In genomic region chr5:104770138-104770537, GRCm38 (mm10) we compare ENCODE assay signal across 6 mouse cellular contexts.
DNase-seq lines count a peak whose midpoint lies in the region; ATAC-seq and TF ChIP-seq lines count a peak whose summit lies in the region.
"Not testable (repeated sequence)": the region's sequence is repeated elsewhere in the genome, so short reads cannot be mapped to it uniquely, and the experiment has no call there.

No protein-coding gene starts in this region.

- not testable (repeated sequence) for TF ChIP-seq POLR2A in testis, adult 2 months (IDR thresholded peaks at IDR 0.05; ENCODE audit: control insufficient read depth, low read depth, low read length)

- peak overlapping the region; percentile 32 for H3K4me3 ChIP-seq in testis, adult 2 months (ENCODE audit: control insufficient read depth, low read depth, low read length)

- not testable (repeated sequence) for H3K36me3 ChIP-seq in testis, adult 2 months (ENCODE audit: control insufficient read depth, insufficient read depth, low read length)

- not testable (repeated sequence) for TF ChIP-seq CTCF in testis, adult 2 months (IDR thresholded peaks at IDR 0.05; ENCODE audit: control insufficient read depth, insufficient read depth, insufficient replicate concordance, low read depth, low read length)

- H3K27ac ChIP-seq in testis, adult 2 months (ENCODE audit: control insufficient read depth, insufficient read depth, low read depth, low read length): not testable (repeated sequence)

- peak; percentile 35 for DNase-seq in ES-CJ7 (ENCODE audit: low read depth, low spot score)
- peak; percentile 54 for DNase-seq in ZHBTc4 (ENCODE audit: low read depth, low spot score)

- peak; percentile 46 for ATAC-seq in granulocyte monocyte progenitor cell, adult 5-6 weeks (replicated peaks; ENCODE audit: poor library complexity, severe bottlenecking)
- ATAC-seq in megakaryocyte, adult 5-6 weeks (ENCODE audit: poor library complexity, severe bottlenecking): peak; percentile 82
- peak; percentile 47; the same call in 1 of the 2 replicates for ATAC-seq in monocyte, adult 5-6 weeks (replicated peaks; ENCODE audit: insufficient number of reproducible peaks, low FRiP score, low TSS enrichment, poor library complexity, severe bottlenecking)

- H3K4me1 ChIP-seq in testis, adult 2 months (ENCODE audit: control insufficient read depth, insufficient read depth, low read length): not testable (repeated sequence)

- H3K27me3 ChIP-seq in testis, adult 2 months (ENCODE audit: control insufficient read depth, insufficient read depth, low read length): not testable (repeated sequence)
